In the genomic region with DNA sequence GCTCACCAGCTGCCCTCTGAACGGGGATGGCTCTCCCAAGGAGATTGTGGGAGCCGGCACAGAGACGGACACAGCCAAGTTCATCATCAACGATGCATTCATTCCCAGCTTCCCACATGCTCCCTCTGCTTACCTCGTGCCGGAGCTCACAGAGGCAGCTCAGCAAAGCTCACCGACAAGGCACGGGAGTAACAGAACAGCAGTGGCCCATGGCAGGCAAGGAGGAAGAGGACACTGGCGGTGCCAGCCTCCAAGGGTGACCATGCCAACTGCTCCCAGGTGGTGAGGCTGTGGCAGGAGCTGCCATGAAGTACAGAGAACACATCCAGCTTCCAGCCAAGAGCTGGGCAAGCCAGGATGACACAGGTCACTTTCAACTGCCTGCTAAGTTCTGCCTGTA, we compare ENCODE assay signal across 12 mouse cellular contexts. TPM values are rescaled to one million over a fixed set of nuclear protein-coding genes. Genes with fewer than 3 reads are reported as not detected.
DNase-seq lines count a peak whose midpoint lies in the region; ATAC-seq lines count a peak whose summit lies in the region.
"Had no signal": no experiment of that assay in that cellular context is flagged by ENCODE, and none has a peak within 500 bp of the region (broad histone marks: within the 10 kb centered on the region; RNA-seq: fewer than 3 reads in every experiment).

No protein-coding gene starts in this region.

- no peak overlapping the region for H3K9ac ChIP-seq in kidney, embryonic 16.5 days (replicated peaks; ENCODE audit: low read length)
- H3K9ac ChIP-seq: embryonic facial prominence, embryonic 12.5 days had no signal

- H3K27ac ChIP-seq in kidney, embryonic 16.5 days (ENCODE audit: low read length), result no peak overlapping the region
- H3K27ac ChIP-seq: embryonic facial prominence, embryonic 12.5 days had no signal

- peaks cover 35% of the 10 kb centered on the region for H3K4me1 ChIP-seq in kidney, embryonic 16.5 days (ENCODE audit: insufficient read depth, low read length)

- no peak overlapping the region for H3K4me3 ChIP-seq in kidney, embryonic 16.5 days (ENCODE audit: low read length)
- H3K4me3 ChIP-seq: embryonic facial prominence, embryonic 12.5 days had no signal

- H3K4me2 ChIP-seq in kidney, embryonic 16.5 days (replicated peaks; ENCODE audit: low read depth, low read length), result no peak overlapping the region
- H3K4me2 ChIP-seq: embryonic facial prominence, embryonic 12.5 days had no signal

- 48% methylated on average over 9 of the region's 9 CpGs for WGBS in kidney, embryonic 16.5 days

- no peaks in the 10 kb centered on the region for H3K36me3 ChIP-seq in kidney, embryonic 16.5 days (ENCODE audit: insufficient read depth, low read length)
- H3K36me3 ChIP-seq: embryonic facial prominence, embryonic 12.5 days; G1E had no signal

- ATAC-seq in kidney, embryonic 16.5 days (ENCODE audit: low FRiP score, low TSS enrichment), result no peak
- ATAC-seq: activated CD4-positive, CD25-positive, alpha-beta regulatory T cell, adult 4 months had no signal

- no peaks in the 10 kb centered on the region for H3K9me3 ChIP-seq in kidney, embryonic 16.5 days (ENCODE audit: low read length)
- H3K9me3 ChIP-seq: embryonic facial prominence, embryonic 12.5 days; G1E had no signal

- H3K27me3 ChIP-seq in kidney, embryonic 16.5 days (ENCODE audit: insufficient read depth, low read length), result no peaks in the 10 kb centered on the region
- H3K27me3 ChIP-seq: embryonic facial prominence, embryonic 12.5 days had no signal

- peak; percentile 28 to 46 for DNase-seq in cerebellum, adult 18-20 months
- DNase-seq in cerebellum, adult 8-10 months, result no peak
- peak; percentile 45 for DNase-seq in kidney, adult 11 months
- peak; percentile 19 for DNase-seq in cerebellum, adult 9-10 months
- DNase-seq in kidney, postnatal 25 days, result peak; percentile 33 to 64
- no peak for DNase-seq in urinary bladder, postnatal 36 days (ENCODE audit: low spot score in 2 of 2)
- no peak for DNase-seq in frontal cortex, postnatal 14 days (ENCODE audit: low spot score in 2 of 2)
- DNase-seq: layer of hippocampus, postnatal 36 days had no signal

RNA-seq across cellular contexts. Expression of a gene that starts 45.6 kb away (rescaled TPM):
- 64.3 and 66.6 TPM in 2 replicates for polyA plus RNA-seq in kidney, embryonic 16.5 days (2015; fragmentation: Nextera tagmentation; extraction: Ambion mirVana)
- polyA plus RNA-seq: G1E had no signal

Comparison
In these comparisons a context has a peak if more than half of its experiments do, and no peak if none do; other contexts are left out.
1. DNase-seq: peak in cerebellum, adult 18-20 months (2 of 2), kidney, adult 11 months (single experiment), cerebellum, adult 9-10 months (single experiment) and kidney, postnatal 25 days (2 of 2); none in cerebellum, adult 8-10 months (single experiment), urinary bladder, postnatal 36 days (0 of 2) and frontal cortex, postnatal 14 days (0 of 2).